Mouse (Mus musculus) embryo, embryonic 9.5 days (tissue): ENCODE measurements at regions not wholly inside any gene's neighbourhood (a gene's known extent, or its start where the extent isn't known, plus 50 kb on each side); places are given as distances from the start of the nearest gene placed in this dataset.

Experiments used
- DNase-seq: peaks from one replicate; pipeline ENCODE4 v3.0.0-alpha.2; 2017; ENCODE audit errors: extremely low spot score

- no peak for DNase-seq
These were observed 298.2 kb upstream of the Igbp1b start for GRCm38 (mm10) chr6:138956461-138957072.

DNA sequence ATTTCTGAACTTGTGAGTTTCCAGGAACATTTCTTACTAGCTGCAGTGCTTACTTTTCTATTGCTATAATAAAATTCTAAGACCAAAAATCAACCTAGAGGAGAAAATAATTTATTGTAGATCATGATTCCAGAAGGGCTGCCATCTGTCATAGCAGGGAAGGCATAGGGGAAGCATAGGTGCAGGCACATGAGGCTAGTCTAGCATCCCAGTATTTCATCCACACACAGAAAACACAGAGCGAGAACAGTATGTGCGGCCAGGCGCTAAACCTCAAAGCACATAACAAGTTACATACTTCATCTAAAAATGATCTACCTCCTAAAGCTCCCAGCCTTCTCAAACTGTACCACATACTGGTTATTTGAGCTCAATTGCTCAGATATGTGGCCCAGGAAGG lies 292.5 kb upstream of the Igbp1b start:
- no peak for DNase-seq

GRCm38 (mm10) chr6:138946632-138947031 lies 288.3 kb upstream of the Igbp1b start:
- DNase-seq: no peak

GRCm38 (mm10) chr6:138945432-138945831 lies 287.1 kb upstream of the Igbp1b start:
- no peak for DNase-seq

DNA sequence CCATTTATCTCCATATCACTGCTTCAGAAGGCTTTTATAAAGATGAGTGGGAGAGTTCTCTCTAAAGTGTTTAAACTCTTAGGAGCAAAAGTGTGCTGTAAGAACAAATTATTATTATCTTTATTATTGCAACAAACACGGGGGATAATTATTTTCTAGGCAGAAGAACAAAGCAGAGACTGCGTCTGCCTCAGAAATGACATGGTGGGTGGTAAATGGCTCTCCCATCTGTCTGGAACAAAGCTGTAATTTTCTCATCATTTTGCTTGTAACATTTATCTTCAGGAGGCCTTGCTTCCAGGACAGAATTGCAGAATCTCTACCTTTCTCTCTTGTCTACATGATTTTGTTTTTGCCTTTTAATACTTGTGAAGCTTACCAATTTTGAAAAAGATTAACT lies 261.8 kb upstream of the Igbp1b start:
- no peak for DNase-seq

GRCm38 (mm10) chr6:138919531-138919930 lies 261.2 kb upstream of the Igbp1b start:
- no peak for DNase-seq

DNA sequence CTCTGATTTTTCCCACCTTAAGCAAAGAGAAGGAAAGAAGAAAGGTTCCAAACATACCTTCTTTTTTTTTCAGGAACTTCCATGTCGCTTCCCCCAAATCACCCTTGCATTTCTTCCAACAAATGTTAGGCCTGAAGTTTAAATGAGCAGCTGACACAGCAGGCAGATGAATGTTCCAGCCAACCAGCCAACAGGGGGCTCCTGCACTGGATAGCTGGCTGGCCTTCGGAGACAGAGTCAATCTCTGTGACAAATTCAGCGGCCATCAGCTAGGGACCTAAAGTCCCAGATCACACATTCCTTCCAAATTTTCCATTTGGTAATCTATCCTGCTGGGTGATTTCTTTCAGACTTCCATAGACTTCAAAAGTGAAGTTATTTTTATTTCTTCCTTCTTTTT lies 256.6 kb upstream of the Igbp1b start:
- DNase-seq: no peak

DNA sequence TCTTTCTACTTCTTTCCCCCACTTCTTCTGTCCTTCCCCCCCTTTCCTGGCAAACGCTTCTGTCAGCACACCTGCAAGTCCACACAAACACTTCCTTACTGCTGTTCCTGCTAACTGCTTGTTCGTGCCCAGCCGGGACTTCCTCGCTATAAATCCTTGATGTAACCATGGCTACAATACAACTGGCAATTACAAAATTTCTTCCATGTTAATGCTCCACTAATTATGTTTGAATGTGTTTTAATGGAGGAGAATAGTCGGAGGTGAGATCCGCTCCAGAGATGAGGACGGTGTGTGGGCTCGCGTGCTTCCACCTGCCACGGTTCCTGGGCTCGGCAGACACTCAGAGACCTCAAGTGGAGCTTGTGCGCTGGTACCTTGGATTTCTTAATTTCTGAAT lies 215.3 kb upstream of the Igbp1b start:
- no peak for DNase-seq

- DNase-seq: no peak
These were observed 214.4 kb upstream of the Igbp1b start for GRCm38 (mm10) chr6:138872495-138873415.

DNA sequence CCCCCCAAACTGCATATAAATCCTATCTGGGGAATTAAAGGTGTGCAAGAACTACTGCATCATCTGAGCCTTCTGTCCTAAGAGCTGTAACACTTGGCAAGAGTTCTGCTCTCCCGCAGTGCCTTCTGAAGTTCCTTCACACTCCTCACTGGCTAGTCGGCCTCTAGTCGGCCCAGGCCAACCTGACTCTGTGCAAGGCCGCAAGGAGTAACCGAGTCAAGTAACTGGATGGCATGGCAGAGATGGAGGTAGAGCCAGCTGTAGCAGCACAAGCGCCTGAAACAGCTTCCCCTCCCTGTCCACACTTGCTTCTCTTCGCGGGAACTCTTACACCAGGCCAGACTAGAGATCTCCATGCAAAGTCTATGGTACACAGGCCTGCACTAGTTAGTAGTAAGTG lies 179.7 kb upstream of the Igbp1b start:
- DNase-seq: no peak

DNA sequence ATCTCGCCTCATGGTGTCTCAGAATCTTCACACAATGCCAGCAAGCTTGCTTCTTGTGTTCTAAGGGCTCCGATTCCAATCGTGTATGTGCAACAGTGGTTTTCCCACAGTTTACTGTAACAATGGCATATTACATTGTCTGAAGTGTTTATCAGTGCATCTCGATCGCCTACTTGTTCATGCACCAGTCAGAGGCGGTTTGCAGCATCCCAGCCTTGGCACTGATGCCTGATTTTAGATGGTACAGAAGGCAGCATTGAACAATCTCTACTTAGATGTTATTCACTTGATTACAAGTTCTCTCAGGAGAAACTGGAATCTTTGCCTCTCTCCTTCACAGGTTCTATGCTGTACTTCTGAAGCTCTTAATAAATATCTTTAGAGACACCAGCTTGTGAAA lies 176.5 kb upstream of the Igbp1b start:
- no peak for DNase-seq

DNA sequence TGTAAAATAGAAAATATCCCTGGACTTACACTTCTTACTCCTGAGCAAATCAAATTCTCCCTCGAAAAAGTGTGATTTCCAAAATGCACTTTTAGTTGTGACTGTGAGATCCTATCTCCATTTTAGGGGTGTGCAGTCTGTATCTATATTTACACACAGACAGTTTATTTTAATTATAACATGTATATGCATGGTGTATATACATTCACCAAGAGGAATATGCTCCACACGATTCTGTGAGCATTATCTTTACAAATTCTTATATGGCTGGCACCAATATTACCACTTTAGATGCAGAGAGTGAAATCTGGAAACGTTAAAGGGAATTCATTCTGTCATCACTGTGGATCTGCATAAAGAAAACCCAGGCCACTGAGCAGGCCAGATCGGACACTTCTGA lies 143.5 kb upstream of the Igbp1b start:
- DNase-seq: no peak

DNA sequence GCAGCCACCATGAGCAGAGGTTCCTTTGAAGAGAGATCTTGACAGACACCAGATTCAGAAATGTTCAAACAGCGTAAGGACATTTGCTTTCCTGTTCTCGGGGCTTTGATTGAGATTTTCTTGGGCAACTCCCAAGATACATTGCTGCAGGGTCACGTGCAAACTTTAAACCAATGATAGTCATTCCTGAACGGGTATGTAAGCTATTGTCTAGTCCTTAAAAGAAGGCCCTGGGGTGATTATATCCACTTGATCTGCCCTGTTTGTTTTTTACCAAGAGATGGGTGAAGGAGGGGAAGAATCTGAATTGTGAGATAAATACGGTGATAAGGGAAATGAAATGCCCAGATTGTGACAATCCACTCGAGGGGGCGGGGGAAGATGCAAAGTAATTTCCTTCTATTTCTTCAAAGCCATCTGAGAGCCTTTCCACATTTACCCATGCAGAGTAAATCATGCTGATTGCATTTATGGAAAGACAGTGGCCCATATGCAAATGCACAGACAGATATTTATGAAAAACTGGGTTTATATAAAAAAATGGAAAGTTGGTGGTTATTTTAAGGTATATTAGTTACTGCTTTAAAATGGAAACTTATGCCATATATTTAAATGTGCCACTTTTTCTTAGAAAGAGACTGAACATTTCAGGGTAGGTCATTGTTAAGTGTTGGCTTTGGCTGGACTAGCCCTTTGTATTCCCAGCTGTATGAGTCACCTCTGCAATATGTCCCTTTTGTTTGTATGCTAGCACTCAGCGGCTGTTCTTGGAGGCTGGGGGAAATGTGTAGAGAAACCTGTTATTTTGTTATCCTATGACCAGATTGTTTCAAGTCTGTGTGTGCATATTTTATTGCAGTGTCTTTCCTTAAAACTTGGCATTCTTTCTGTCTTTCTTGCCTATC lies 142.7 kb upstream of the Igbp1b start:
- no peak for DNase-seq

DNA sequence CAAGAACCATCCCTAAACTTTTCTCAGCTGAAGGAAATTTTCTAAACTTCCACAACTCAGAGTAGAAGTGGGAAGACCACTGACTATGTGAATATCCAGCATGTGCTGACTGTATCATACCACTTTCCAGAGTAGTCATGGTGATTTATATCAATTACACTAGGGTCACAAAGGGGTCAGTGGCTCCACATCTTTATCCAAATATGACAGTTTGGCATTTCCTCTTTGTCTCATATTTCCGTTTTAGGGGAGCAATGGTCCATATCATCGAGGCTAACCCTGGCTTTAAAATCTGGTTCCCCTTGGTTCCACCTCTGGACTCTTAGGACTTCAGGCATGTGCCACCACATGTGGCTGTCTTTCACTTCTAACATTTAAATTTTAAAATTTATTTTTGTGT lies 136.4 kb upstream of the Igbp1b start:
- DNase-seq: no peak

GRCm38 (mm10) chr6:138792802-138793201 lies 134.5 kb upstream of the Igbp1b start:
- no peak for DNase-seq

DNA sequence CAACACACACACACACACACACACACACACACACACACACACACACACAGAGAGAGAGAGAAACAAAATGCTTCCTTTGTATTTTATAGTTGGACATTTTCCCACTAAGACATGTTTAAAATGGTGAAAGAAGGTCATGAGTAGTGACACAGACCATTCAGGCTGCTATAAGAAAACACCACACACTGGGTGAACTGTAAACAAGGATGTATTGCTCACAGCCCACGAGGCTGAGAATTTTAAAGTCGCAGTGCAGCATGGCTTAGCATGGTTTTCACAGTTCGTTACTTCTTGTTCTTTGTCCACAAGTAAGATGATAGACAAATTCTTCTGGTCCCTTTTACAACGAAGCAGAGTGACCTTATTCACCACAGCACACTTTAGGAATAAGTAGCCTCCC lies 124.6 kb upstream of the Igbp1b start:
- no peak for DNase-seq

DNA sequence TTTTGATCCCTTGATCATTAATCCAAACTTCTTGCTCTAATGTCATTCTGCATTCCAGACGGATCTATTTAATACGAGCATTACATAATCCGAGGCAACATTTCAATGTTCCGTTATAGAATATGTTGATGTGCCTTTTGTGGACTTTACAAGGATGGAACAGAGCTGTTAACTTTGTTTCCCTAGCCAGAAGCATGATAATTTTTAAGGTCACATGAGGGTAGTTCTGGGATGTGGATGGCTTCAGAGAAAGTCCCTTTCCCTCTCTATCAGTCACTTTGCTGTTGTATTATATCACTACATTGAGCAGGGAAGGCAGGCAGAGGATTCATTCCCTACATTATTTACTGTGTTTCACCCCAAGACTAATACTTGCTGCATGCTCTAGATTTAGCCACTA lies 124.1 kb upstream of the Igbp1b start:
- no peak for DNase-seq

GRCm38 (mm10) chr6:138761991-138762390 lies 103.6 kb upstream of the Igbp1b start:
- no peak for DNase-seq

GRCm38 (mm10) chr6:138754955-138755303 lies 96.6 kb upstream of the Igbp1b start:
- no peak for DNase-seq

GRCm38 (mm10) chr6:138754302-138754954 lies 96.1 kb upstream of the Igbp1b start:
- DNase-seq: peak; percentile 7

GRCm38 (mm10) chr6:138717698-138718097 lies 59.4 kb upstream of the Igbp1b start:
- DNase-seq: no peak
